Mouse (Mus musculus) bone marrow, adult 2 months (tissue): ENCODE results near the gene Larp7.

Experiments used
- CTCF ChIP-seq: fragments of 200-500 bp; IDR thresholded peaks from 2 replicates; pipeline ENCODE4 v1.5.1; 2011; ENCODE audit warnings: low read length, control low read depth; ENCODE audit not compliant: control insufficient read depth, insufficient read depth
- POLR2A ChIP-seq: fragments of 200-500 bp; IDR thresholded peaks from 2 replicates; pipeline ENCODE4 v1.6.1; 2011; ENCODE audit warnings: low read depth, mild to moderate bottlenecking, control low read depth, low read length, borderline replicate concordance; ENCODE audit not compliant: control insufficient read depth

DNA sequence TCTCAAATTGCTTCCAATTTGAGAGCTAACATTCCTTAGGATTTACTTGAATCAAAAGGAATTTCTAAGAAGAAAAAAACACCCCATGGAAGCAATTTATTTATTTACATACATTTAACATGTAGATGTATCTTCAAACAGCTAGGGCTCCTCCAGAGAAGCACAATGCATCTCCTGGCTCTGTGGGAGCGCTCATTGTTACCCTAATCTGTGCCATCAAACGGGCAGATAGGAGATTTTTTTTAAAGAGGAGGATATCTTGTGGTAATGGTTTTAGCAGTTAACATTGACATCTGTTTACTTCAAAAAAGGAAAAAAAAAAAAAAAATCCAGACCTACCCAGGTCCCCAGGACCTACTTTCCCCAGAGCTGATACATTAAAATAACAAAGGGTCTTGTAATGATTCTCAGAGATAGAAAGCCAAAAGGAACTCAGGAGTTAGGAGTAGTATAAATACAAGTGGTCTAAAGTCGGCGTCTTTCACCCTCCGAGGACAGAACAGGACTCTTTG lies 8.5 kb downstream of the Larp7 start:
- no peak for TF ChIP-seq POLR2A
- no peak for TF ChIP-seq CTCF
